Mouse (Mus musculus): ENCODE measurements at regions not wholly inside any gene's neighbourhood (a gene's known extent, or its start where the extent isn't known, plus 50 kb on each side); places are given as distances from the start of the nearest gene placed in this dataset.

DNA sequence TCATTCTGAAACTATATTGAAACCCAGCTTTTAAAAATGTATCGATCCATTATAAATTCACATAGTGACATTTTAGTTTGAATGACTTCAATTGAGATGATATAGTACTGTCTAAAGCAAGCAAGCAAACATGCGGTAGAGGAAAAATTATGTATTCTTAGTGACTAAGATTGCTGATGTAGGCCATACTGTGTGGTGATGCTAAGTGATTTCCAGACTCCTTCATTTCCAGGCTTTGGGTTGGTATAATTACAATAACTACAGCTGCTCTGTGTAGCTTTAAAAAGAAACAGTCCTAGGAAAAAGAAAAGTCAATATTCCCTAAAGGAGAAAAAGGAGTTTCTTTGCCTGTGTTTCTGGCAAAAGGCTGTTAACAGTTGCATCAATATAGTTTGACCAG lies 175.0 kb downstream of the Rps12 start:
- no peaks in the 10 kb centered on the region for H3K36me3 ChIP-seq (replicated peaks)
- no peaks in the 10 kb centered on the region for H3K9me3 ChIP-seq (replicated peaks)
- no peaks in the 10 kb centered on the region for H3K4me1 ChIP-seq (ENCODE audit: insufficient read depth, low read depth, low read length)
- no peak overlapping the region for H3K4me3 ChIP-seq (ENCODE audit: low read depth, low read length)
- TF ChIP-seq CTCF (IDR thresholded peaks at IDR 0.05; ENCODE audit: low read depth, low read length) (no peak), GATA2 (IDR thresholded peaks at IDR 0.05; ENCODE audit: borderline replicate concordance, low read depth, low read length) (no peak)
- ATAC-seq (ENCODE audit: extremely low read depth, insufficient number of reproducible peaks, low FRiP score, poor library complexity, severe bottlenecking) (no peak), DNase-seq (ENCODE audit: low spot score) (no peak)
- no peaks in the 10 kb centered on the region for H3K27me3 ChIP-seq (ENCODE audit: insufficient read depth, low read length)

DNA sequence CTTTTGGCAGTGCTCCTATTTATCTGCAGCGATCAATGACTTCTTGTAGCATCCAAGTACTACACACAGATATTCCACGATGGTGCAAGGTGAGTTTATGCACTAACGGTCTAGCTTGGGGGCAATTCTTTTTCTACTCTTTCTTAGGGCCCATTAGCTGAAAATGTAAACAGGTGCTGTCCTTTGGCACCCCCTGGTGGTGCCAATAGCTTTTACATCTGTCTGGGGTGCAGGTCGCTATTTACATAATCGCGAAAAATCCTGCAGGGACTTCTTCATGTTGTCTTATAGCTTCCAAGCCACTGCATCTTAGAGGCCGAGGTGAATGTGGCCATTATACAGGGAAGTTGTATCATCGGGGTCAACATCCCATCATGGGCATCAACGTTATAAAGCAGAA lies 175.9 kb downstream of the Rps12 start:
- Histone ChIP-seq H3K4me3 (ENCODE audit: low read depth, low read length) (no peak overlapping the region), H3K4me1 (ENCODE audit: insufficient read depth, low read depth, low read length) (no peaks in the 10 kb centered on the region), H3K9me3 (replicated peaks) (no peaks in the 10 kb centered on the region), H3K36me3 (replicated peaks) (no peaks in the 10 kb centered on the region), H3K27me3 (ENCODE audit: insufficient read depth, low read length) (no peaks in the 10 kb centered on the region)
- TF ChIP-seq POLR2AphosphoS5 (IDR thresholded peaks at IDR 0.05; ENCODE audit: insufficient replicate concordance, low read depth, low read length) = no peak
- TF ChIP-seq TAL1 (conservative IDR thresholded peaks at IDR 0.05; ENCODE audit: low read depth, low read length) = no peak
- peak; percentile 47; the same call in 1 of the 2 replicates for TF ChIP-seq CTCF (IDR thresholded peaks at IDR 0.05; ENCODE audit: low read depth, low read length)
- ATAC-seq (ENCODE audit: extremely low read depth, insufficient number of reproducible peaks, low FRiP score, poor library complexity, severe bottlenecking) = no peak
- DNase-seq (ENCODE audit: low spot score) = no peak

DNA sequence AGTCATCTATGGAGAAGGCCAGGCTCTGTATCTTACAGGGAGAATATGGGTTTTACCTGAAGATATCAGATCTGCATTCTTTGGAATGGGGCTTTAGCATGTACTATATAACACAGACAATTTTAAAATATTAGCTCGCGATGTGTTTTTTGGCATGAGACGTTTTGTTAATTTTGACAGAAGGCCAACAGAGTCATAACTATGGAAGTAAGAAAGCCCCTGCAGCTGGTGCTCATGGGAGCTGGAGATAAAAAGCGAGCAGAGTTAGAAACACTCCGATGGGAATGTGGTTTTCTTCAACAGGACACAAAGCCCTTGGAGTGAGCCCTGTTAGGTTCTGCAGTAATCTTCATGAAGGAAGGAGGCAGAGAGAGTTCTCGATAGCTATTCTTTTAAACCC lies 176.6 kb downstream of the Rps12 start:
- TF ChIP-seq CTCF (IDR thresholded peaks at IDR 0.05; ENCODE audit: low read depth, low read length) = no peak
- TF ChIP-seq POLR2AphosphoS5 (IDR thresholded peaks at IDR 0.05; ENCODE audit: insufficient replicate concordance, low read depth, low read length) = no peak
- TF ChIP-seq TAL1 (conservative IDR thresholded peaks at IDR 0.05; ENCODE audit: low read depth, low read length) = no peak
- TF ChIP-seq GATA1 (IDR thresholded peaks at IDR 0.05; ENCODE audit: borderline replicate concordance, low read length) = no peak
- no peak for TF ChIP-seq GATA2 (IDR thresholded peaks at IDR 0.05; ENCODE audit: borderline replicate concordance, low read depth, low read length)
- H3K4me3 ChIP-seq (ENCODE audit: low read depth, low read length) = no peak overlapping the region
- H3K36me3 ChIP-seq (replicated peaks) = no peaks in the 10 kb centered on the region
- no peaks in the 10 kb centered on the region for H3K4me1 ChIP-seq (ENCODE audit: insufficient read depth, low read depth, low read length)
- H3K27me3 ChIP-seq (ENCODE audit: insufficient read depth, low read length) = no peaks in the 10 kb centered on the region
- no peak for DNase-seq (ENCODE audit: low spot score)
- ATAC-seq (ENCODE audit: extremely low read depth, insufficient number of reproducible peaks, low FRiP score, poor library complexity, severe bottlenecking) = no peak
- no peaks in the 10 kb centered on the region for H3K9me3 ChIP-seq (replicated peaks)

DNA sequence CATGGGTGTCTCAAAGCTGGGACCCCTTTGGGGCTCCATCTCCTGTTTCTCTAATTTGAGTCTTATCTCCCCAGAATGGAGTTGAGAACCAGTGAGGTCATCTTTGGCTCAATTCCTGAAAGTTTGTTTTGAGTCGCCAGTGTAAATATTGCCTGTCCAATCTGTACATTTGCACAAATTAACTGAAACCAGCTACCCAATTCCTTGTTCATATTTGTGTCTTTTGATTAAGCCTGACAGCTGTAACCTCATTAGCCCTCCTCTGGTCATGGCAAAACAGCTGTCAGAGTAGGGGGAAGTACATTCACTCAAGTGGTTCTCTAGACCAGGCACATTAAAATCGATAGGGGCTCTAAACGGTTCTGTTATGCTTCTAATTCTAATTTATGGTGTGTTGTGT lies 177.0 kb downstream of the Rps12 start:
- no peaks in the 10 kb centered on the region for H3K27me3 ChIP-seq (ENCODE audit: insufficient read depth, low read length)
- H3K4me1 ChIP-seq (ENCODE audit: insufficient read depth, low read depth, low read length) = no peaks in the 10 kb centered on the region
- no peaks in the 10 kb centered on the region for H3K9me3 ChIP-seq (replicated peaks)
- ATAC-seq (ENCODE audit: extremely low read depth, insufficient number of reproducible peaks, low FRiP score, poor library complexity, severe bottlenecking) = no peak
- H3K4me3 ChIP-seq (ENCODE audit: low read depth, low read length) = no peak overlapping the region
- H3K36me3 ChIP-seq (replicated peaks) = no peaks in the 10 kb centered on the region
- no peak for DNase-seq (ENCODE audit: low spot score)
- TF ChIP-seq TAL1 (conservative IDR thresholded peaks at IDR 0.05; ENCODE audit: low read depth, low read length) (no peak), GATA1 (IDR thresholded peaks at IDR 0.05; ENCODE audit: borderline replicate concordance, low read length) (no peak)

DNA sequence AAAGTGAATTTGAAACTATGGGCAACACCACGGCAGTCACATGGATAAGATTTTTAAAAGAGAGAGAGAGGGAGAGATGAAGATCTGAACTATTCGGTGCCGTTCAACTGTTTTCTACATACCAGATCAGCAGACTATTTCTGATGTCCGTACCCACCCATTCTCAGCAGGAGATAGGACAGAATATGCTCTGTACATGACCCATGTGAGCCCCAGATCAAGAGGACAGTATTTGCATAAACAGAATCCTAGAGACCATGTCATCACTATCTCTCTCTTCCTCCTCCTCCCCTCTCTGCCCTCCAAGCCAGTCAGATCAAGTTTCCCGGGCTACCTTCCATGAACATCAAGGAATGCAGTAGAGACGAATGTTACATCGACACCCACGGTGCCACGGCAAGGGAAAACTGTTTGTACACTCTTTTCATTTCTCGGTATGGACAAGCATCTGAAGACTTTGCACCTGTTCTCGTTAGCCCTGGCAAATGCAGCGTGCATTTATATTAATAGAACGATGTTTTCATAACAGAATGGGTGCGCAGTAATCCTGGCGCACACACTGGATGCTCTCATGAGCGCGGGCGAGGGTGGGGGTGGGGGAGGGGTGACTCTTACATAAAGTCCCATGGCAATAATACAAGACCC lies 177.7 kb downstream of the Rps12 start:
- ATAC-seq (ENCODE audit: extremely low read depth, insufficient number of reproducible peaks, low FRiP score, poor library complexity, severe bottlenecking) (no peak), DNase-seq (ENCODE audit: low spot score) (no peak)
- Histone ChIP-seq H3K27me3 (ENCODE audit: insufficient read depth, low read length) (no peaks in the 10 kb centered on the region), H3K4me3 (ENCODE audit: low read depth, low read length) (no peak overlapping the region), H3K4me1 (ENCODE audit: insufficient read depth, low read depth, low read length) (no peaks in the 10 kb centered on the region), H3K36me3 (replicated peaks) (no peaks in the 10 kb centered on the region), H3K9me3 (replicated peaks) (no peaks in the 10 kb centered on the region)
- TF ChIP-seq GATA2 (IDR thresholded peaks at IDR 0.05; ENCODE audit: borderline replicate concordance, low read depth, low read length) (no peak), TAL1 (conservative IDR thresholded peaks at IDR 0.05; ENCODE audit: low read depth, low read length) (no peak), CTCF (IDR thresholded peaks at IDR 0.05; ENCODE audit: low read depth, low read length) (no peak), GATA1 (IDR thresholded peaks at IDR 0.05; ENCODE audit: borderline replicate concordance, low read length) (no peak), POLR2AphosphoS5 (IDR thresholded peaks at IDR 0.05; ENCODE audit: insufficient replicate concordance, low read depth, low read length) (no peak)

DNA sequence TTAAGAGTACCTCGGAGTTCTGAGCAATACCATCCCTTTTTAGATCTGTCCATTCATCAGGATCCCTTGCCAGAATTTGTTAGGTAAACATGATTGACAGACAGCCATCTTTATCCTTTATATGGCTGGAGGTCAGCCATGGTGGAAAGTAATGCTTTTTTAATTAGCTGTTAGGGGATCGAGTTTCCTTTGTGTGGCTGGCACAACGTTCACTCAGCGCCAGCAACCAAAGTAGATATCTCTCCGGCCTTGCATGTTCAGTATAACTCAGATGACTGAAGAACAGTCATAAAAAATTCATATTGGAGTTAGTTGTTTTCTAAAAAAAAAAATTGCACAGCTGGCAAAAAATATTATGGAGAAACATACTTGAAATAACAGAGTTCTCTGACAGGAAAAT lies 186.4 kb downstream of the Rps12 start:
- Histone ChIP-seq H3K4me3 (ENCODE audit: low read depth, low read length) (no peak overlapping the region), H3K4me1 (ENCODE audit: insufficient read depth, low read depth, low read length) (no peaks in the 10 kb centered on the region), H3K36me3 (replicated peaks) (no peaks in the 10 kb centered on the region), H3K9me3 (replicated peaks) (no peaks in the 10 kb centered on the region), H3K27me3 (ENCODE audit: insufficient read depth, low read length) (no peaks in the 10 kb centered on the region)
- TF ChIP-seq GATA2 (IDR thresholded peaks at IDR 0.05; ENCODE audit: borderline replicate concordance, low read depth, low read length) = no peak
- TF ChIP-seq CTCF (IDR thresholded peaks at IDR 0.05; ENCODE audit: low read depth, low read length) = no peak
- no peak for TF ChIP-seq TAL1 (conservative IDR thresholded peaks at IDR 0.05; ENCODE audit: low read depth, low read length)
- DNase-seq (ENCODE audit: low spot score) (no peak), ATAC-seq (ENCODE audit: extremely low read depth, insufficient number of reproducible peaks, low FRiP score, poor library complexity, severe bottlenecking) (no peak)

DNA sequence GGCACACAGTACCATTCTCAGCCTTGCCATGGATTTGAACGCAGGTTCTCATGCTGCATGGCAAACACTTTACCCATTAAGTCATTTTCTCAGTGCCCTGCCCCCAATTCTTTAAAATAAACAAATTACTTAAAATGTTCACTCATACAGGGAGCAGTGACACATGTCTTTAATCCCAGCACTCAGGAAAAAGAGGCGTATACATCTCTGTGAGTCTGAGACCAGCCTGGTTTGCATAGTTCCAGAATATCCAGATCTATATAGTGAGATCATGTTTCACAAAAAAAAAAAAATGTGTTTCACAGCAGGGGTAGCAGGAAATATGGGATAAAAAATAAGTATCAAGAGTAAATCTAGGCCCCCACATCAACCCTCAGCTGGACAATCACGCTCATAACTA lies 191.5 kb downstream of the Rps12 start:
- Histone ChIP-seq H3K4me3 (ENCODE audit: low read depth, low read length) (no peak overlapping the region), H3K4me1 (ENCODE audit: insufficient read depth, low read depth, low read length) (no peaks in the 10 kb centered on the region), H3K9me3 (replicated peaks) (no peaks in the 10 kb centered on the region), H3K27me3 (ENCODE audit: insufficient read depth, low read length) (no peaks in the 10 kb centered on the region), H3K36me3 (replicated peaks) (no peaks in the 10 kb centered on the region)
- no peak for ATAC-seq (ENCODE audit: extremely low read depth, insufficient number of reproducible peaks, low FRiP score, poor library complexity, severe bottlenecking)
- DNase-seq (ENCODE audit: low spot score) = no peak
- no peak for TF ChIP-seq POLR2AphosphoS5 (IDR thresholded peaks at IDR 0.05; ENCODE audit: insufficient replicate concordance, low read depth, low read length)
- no peak for TF ChIP-seq TAL1 (conservative IDR thresholded peaks at IDR 0.05; ENCODE audit: low read depth, low read length)
- TF ChIP-seq GATA2 (IDR thresholded peaks at IDR 0.05; ENCODE audit: borderline replicate concordance, low read depth, low read length) = no peak
